Mouse (Mus musculus): ENCODE data around the gene Pcmt1. TPM values are rescaled to one million over a fixed set of nuclear protein-coding genes. Genes with fewer than 3 reads are reported as not detected.

Gene Pcmt1
- 114 TPM in 2 replicates for polyA plus RNA-seq (2015; fragmentation: Nextera tagmentation; extraction: Ambion mirVana)

DNA sequence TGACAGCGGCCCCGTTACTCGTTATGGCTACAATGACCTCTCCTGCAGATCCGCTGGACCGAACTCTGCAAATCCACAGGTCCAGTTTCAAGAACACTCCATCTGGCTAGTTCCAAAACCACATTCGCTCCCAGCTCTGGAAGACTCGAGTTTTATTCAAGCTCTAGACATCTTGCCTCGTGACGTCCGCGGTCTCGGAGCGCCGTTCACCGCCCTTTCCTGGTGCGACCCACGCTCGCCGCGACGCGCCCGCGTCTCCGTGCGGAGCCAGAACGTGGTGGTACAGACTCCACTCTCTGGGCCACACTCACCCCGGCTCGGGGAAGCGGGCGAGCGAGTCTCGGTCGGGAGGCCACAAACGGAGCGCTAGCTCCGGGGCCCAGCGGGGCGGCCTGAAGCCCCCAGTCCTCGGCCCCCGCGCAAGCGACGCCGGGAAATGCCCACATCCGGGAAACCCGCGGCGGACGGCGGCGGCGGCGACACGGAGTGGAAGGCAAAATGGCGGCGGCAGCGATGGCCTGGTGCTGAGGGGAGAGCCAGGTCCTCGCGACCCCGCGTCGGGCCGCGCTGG is at the start of gene Pcmt1, which contains the start of gene Lats1:
Gene Pcmt1 (minus strand): TSS at position 406 of the 571 bp plus-strand sequence.
Gene Lats1 (plus strand): TSS at position 484 of the 571 bp plus-strand sequence.
- H3K4me2 ChIP-seq (replicated peaks) = peak within 1 kb of the TSS; percentile 64
- H3K9ac ChIP-seq = peak within 1 kb of the TSS; percentile 99
- no peaks in the 10 kb centered on the region for H3K27me3 ChIP-seq (replicated peaks)
- H3K36me3 ChIP-seq = peaks cover 20% of the 10 kb centered on the region
- ATAC-seq = peak; percentile 93
- no peaks in the 10 kb centered on the region for H3K9me3 ChIP-seq
- H3K4me1 ChIP-seq (replicated peaks) = peaks cover 16% of the 10 kb centered on the region
- H3K27ac ChIP-seq = peak within 1 kb of the TSS; percentile 98
- peak within 1 kb of the TSS; percentile 98 for H3K4me3 ChIP-seq (replicated peaks)
- WGBS = under 1% methylated on average over 65 of the region's 65 CpGs

DNA sequence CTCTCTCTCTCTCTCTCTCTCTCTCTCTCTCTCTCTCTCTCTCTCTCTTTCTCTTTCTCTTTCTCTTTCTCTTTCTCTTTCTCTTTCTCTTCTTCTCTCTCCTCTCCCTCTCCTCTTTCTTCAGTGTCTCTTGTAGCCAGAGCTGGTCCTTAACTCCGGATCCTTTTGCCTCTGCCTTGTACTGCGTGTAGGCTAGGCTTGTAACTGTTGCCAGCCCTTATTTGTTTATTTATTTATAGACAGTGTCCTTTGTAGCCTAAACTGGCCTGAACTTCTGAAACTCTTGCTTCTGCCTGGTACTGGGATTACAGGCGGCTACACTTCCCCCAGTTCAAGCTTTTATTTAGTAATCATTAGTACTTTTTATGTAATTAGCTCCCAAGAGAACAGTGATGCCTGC is 46.1 kb upstream of the Pcmt1 start:
- peak overlapping the region; percentile 19; the same call in 1 of the 2 replicates for H3K4me3 ChIP-seq (replicated peaks)
- H3K4me1 ChIP-seq (replicated peaks) = peaks cover 4% of the 10 kb centered on the region; the same call in 1 of the 2 replicates
- peak overlapping the region; percentile 80; the same call in 1 of the 2 replicates for H3K9ac ChIP-seq
- H3K9me3 ChIP-seq = no peaks in the 10 kb centered on the region
- WGBS = 16% methylated on average over 3 of the region's 3 CpGs
- H3K27ac ChIP-seq = no peak overlapping the region
- H3K36me3 ChIP-seq = no peaks in the 10 kb centered on the region
- H3K27me3 ChIP-seq (replicated peaks) = no peaks in the 10 kb centered on the region
- ATAC-seq = no peak
- H3K4me2 ChIP-seq (replicated peaks) = peak overlapping the region; percentile 75

DNA sequence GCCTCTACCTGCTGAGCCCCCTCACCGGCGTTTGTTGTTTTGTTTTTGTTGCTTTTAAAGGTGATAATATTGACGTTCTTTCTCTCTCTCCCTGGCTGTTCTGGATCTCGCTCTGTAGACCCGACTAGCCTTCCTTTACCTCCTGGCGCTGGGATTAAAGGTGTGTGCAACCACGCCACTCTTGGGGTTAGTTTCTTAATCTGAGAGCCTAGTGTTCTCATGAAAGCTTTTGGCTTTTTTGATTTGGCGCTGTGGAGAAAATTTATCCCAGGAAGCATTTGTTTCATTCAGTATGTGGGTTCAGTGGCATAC is 45.5 kb upstream of the Pcmt1 start:
- H3K36me3 ChIP-seq = no peaks in the 10 kb centered on the region
- H3K4me2 ChIP-seq (replicated peaks) = peak overlapping the region; percentile 75
- peak overlapping the region; percentile 80 for H3K9ac ChIP-seq
- peak overlapping the region; percentile 72; the same call in 1 of the 2 replicates for H3K27ac ChIP-seq
- H3K27me3 ChIP-seq (replicated peaks) = no peaks in the 10 kb centered on the region
- WGBS = under 1% methylated on average over 8 of the region's 8 CpGs
- H3K9me3 ChIP-seq = no peaks in the 10 kb centered on the region
- peak overlapping the region; percentile 81 for H3K4me3 ChIP-seq (replicated peaks)
- peaks cover 4% of the 10 kb centered on the region; the same call in 1 of the 2 replicates for H3K4me1 ChIP-seq (replicated peaks)
- no peak for ATAC-seq

GRCm38 (mm10) chr10:7725751-7726500 is 45.0 kb upstream of the Pcmt1 start, which contains the start of gene Katna1:
Gene Katna1, plus strand, starts transcription at chr10:7726000.
- H3K27me3 ChIP-seq (replicated peaks) = no peaks in the 10 kb centered on the region
- H3K4me2 ChIP-seq (replicated peaks) = peak within 1 kb of the TSS; percentile 75
- peak; percentile 99 for ATAC-seq
- H3K36me3 ChIP-seq = no peaks in the 10 kb centered on the region
- H3K9me3 ChIP-seq = no peaks in the 10 kb centered on the region
- H3K9ac ChIP-seq = peak within 1 kb of the TSS; percentile 80
- H3K4me3 ChIP-seq (replicated peaks) = peak within 1 kb of the TSS; percentile 81
- under 1% methylated on average over 49 of the region's 49 CpGs for WGBS
- H3K4me1 ChIP-seq (replicated peaks) = peaks cover 4% of the 10 kb centered on the region; the same call in 1 of the 2 replicates
- H3K27ac ChIP-seq = peak within 1 kb of the TSS; percentile 72

- Histone ChIP-seq H3K4me1 (replicated peaks) (no peaks in the 10 kb centered on the region), H3K9ac (no peak overlapping the region), H3K27me3 (replicated peaks) (no peaks in the 10 kb centered on the region), H3K36me3 (peaks cover 15% of the 10 kb centered on the region; the same call in 1 of the 2 replicates), H3K4me3 (replicated peaks) (no peak overlapping the region), H3K9me3 (no peaks in the 10 kb centered on the region), H3K27ac (no peak overlapping the region), H3K4me2 (replicated peaks) (no peak overlapping the region)
- ATAC-seq = no peak
- 67% methylated on average over 7 of the region's 7 CpGs for WGBS
Measured at GRCm38 (mm10) chr10:7715056-7715455, 34.1 kb upstream of the Pcmt1 start.

DNA sequence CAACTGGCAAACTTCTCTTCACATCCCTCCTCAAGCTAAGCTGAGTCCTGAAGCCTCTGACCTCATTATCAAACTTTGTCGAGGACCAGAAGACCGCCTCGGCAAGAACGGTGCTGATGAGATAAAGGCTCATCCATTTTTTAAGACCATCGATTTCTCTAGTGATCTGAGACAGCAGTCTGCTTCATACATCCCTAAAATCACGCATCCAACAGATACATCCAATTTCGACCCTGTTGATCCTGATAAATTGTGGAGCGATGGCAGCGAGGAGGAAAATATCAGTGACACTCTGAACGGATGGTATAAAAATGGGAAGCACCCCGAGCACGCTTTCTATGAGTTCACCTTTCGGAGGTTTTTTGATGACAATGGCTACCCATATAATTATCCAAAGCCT is 31.6 kb upstream of the Pcmt1 start:
- Histone ChIP-seq H3K9me3 (no peaks in the 10 kb centered on the region), H3K9ac (no peak overlapping the region), H3K4me2 (replicated peaks) (no peak overlapping the region), H3K27ac (no peak overlapping the region), H3K4me1 (replicated peaks) (no peaks in the 10 kb centered on the region), H3K36me3 (peaks cover 26% of the 10 kb centered on the region), H3K27me3 (replicated peaks) (no peaks in the 10 kb centered on the region), H3K4me3 (replicated peaks) (no peak overlapping the region)
- 95% methylated on average over 13 of the region's 13 CpGs for WGBS
- no peak for ATAC-seq

DNA sequence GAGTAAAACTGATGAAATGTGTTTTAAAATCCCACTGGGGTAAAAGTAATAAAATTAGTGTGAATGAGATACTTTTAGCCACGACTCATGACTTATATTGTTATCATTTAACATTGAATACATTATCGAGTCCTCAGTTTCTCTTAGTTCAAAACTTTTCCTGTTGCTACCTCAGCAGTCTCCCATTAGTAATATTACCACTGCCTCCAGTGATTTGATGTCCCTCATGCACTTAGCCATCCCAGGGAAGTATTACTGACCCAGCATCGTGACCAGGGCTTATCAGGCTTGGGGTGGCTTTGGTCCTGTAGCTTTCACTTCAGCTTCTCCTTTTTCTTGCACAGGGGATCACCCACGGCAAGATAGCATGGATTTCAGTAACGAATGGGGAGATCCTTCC is 29.2 kb upstream of the Pcmt1 start:
- ATAC-seq = no peak

DNA sequence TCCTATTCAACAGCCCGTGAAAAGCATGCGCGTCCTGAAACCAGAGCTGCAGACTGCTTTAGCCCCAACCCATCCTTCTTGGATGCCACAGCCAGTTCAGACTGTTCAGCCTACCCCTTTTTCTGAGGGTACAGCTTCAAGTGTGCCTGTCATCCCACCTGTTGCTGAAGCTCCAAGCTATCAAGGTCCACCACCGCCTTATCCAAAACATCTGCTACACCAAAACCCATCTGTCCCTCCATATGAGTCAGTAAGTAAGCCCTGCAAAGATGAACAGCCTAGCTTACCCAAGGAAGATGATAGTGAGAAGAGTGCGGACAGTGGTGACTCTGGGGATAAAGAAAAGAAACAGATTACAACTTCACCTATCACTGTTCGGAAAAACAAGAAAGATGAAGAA is 21.6 kb upstream of the Pcmt1 start:
- no peak overlapping the region for H3K4me3 ChIP-seq (replicated peaks)
- no peak for ATAC-seq
- no peaks in the 10 kb centered on the region for H3K27me3 ChIP-seq (replicated peaks)
- H3K27ac ChIP-seq = no peak overlapping the region
- no peaks in the 10 kb centered on the region for H3K9me3 ChIP-seq
- 94% methylated on average over 6 of the region's 6 CpGs for WGBS
- peaks cover 31% of the 10 kb centered on the region for H3K36me3 ChIP-seq
- H3K4me1 ChIP-seq (replicated peaks) = no peaks in the 10 kb centered on the region
- H3K4me2 ChIP-seq (replicated peaks) = no peak overlapping the region
- no peak overlapping the region for H3K9ac ChIP-seq

More for the DNA sequence above, 29.2 kb upstream of the Pcmt1 start:
- no peak overlapping the region for H3K9ac ChIP-seq
- peaks cover 25% of the 10 kb centered on the region for H3K36me3 ChIP-seq
- H3K27ac ChIP-seq = no peak overlapping the region
- H3K27me3 ChIP-seq (replicated peaks) = no peaks in the 10 kb centered on the region
- no peak overlapping the region for H3K4me3 ChIP-seq (replicated peaks)
- H3K9me3 ChIP-seq = no peaks in the 10 kb centered on the region
- no peak overlapping the region for H3K4me2 ChIP-seq (replicated peaks)
- 92% methylated on average over 5 of the region's 5 CpGs for WGBS
- no peaks in the 10 kb centered on the region for H3K4me1 ChIP-seq (replicated peaks)

GRCm38 (mm10) chr10:7700120-7700519 is 19.2 kb upstream of the Pcmt1 start:
- Histone ChIP-seq H3K4me3 (replicated peaks) (no peak overlapping the region), H3K27me3 (replicated peaks) (no peaks in the 10 kb centered on the region), H3K4me2 (replicated peaks) (no peak overlapping the region), H3K9me3 (no peaks in the 10 kb centered on the region), H3K36me3 (peaks cover 31% of the 10 kb centered on the region), H3K9ac (no peak overlapping the region), H3K27ac (no peak overlapping the region), H3K4me1 (replicated peaks) (no peaks in the 10 kb centered on the region)
- 88% methylated on average over 3 of the region's 3 CpGs for WGBS
- ATAC-seq = no peak

DNA sequence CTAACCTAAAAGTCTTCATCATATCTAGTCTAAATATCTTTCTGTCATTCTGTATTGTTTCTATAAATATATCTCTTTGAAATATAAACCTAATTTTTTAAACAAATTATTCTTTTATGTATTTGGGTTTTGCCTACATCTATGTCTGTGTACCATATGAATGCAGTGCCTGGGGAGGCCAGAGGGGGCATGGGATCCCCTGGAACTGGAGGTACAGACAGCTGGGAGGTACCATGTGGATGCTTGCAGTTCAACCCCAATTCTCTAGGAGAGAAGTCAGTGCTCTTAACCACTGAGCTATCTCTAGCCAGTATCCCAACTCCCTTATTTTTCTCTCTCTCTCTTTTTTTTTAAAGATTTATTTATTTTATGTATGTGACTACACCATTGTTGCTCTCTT is 14.3 kb upstream of the Pcmt1 start:
- Histone ChIP-seq H3K9me3 (no peaks in the 10 kb centered on the region), H3K36me3 (peaks cover 36% of the 10 kb centered on the region), H3K27me3 (replicated peaks) (no peaks in the 10 kb centered on the region), H3K9ac (no peak overlapping the region), H3K4me3 (replicated peaks) (no peak overlapping the region), H3K4me1 (replicated peaks) (no peaks in the 10 kb centered on the region), H3K4me2 (replicated peaks) (no peak overlapping the region), H3K27ac (no peak overlapping the region)
- ATAC-seq = no peak

DNA sequence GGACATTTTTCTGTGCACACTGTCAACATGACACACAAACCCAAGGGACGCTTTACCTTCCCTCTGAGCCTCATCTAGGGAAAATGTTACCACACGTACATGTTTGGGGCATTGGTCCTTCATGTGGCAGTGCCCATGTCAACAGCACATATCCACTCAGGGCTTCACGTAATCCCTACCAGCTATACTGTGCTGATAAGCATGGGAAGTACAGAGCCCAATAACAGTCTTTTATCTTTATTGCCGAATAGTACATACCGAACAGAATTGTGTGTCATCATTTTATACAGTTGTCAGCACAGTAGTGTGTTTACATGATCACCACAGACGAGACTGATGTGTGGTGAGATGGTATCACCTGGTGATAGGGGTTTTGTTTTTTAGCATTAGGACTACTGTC is 6.0 kb upstream of the Pcmt1 start:
- Histone ChIP-seq H3K4me3 (replicated peaks) (no peak overlapping the region), H3K27ac (no peak overlapping the region), H3K36me3 (peaks cover 7% of the 10 kb centered on the region; the same call in 1 of the 2 replicates), H3K4me1 (replicated peaks) (peaks cover 10% of the 10 kb centered on the region), H3K4me2 (replicated peaks) (no peak overlapping the region), H3K9ac (no peak overlapping the region), H3K9me3 (no peaks in the 10 kb centered on the region), H3K27me3 (replicated peaks) (no peaks in the 10 kb centered on the region)
- 72% methylated on average over 6 of the region's 6 CpGs for WGBS
- ATAC-seq = peak; percentile 13; the same call in 1 of the 2 replicates

DNA sequence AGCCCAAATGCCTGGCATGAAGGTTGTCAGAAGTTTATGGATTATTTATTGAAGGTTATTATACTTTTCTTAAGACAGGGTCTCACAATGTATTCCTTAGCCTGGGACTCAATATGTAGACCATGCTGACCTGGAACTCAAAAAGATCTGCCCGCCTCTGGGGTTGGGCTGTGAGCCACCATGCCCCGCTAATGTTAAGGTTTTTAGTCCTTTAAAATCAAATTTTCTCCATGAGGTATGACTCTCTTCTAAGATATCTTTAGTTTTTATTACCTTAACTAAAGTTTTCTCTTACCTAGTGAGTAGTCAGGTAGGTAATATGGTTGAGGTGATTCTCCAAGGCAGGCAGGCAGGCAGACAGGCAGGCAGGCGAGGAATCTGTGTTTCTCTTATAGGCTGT is 1.3 kb upstream of the Pcmt1 start:
- no peaks in the 10 kb centered on the region for H3K27me3 ChIP-seq (replicated peaks)

More for the DNA sequence above, 1.3 kb upstream of the Pcmt1 start:
- Histone ChIP-seq H3K9ac (peak overlapping the region; percentile 99), H3K9me3 (no peaks in the 10 kb centered on the region), H3K36me3 (peaks cover 8% of the 10 kb centered on the region), H3K27ac (0 out of 2 replicates have a peak overlapping the region, but pooled peaks have one; percentile 98), H3K4me2 (replicated peaks) (peak overlapping the region; percentile 64), H3K4me3 (replicated peaks) (peak overlapping the region; percentile 98), H3K4me1 (replicated peaks) (peaks cover 16% of the 10 kb centered on the region)
- no peak for ATAC-seq
- 47% methylated on average over 3 of the region's 3 CpGs for WGBS
